Mouse (Mus musculus) brain, embryonic 18.5 days (tissue): ENCODE data around the gene Cwc27.

Experiments used
- DNase-seq: peaks from one replicate; pipeline ENCODE4 v3.0.0-alpha.2; 2012; ENCODE audit warnings: low read depth, low spot score

Gene Cwc27

DNA sequence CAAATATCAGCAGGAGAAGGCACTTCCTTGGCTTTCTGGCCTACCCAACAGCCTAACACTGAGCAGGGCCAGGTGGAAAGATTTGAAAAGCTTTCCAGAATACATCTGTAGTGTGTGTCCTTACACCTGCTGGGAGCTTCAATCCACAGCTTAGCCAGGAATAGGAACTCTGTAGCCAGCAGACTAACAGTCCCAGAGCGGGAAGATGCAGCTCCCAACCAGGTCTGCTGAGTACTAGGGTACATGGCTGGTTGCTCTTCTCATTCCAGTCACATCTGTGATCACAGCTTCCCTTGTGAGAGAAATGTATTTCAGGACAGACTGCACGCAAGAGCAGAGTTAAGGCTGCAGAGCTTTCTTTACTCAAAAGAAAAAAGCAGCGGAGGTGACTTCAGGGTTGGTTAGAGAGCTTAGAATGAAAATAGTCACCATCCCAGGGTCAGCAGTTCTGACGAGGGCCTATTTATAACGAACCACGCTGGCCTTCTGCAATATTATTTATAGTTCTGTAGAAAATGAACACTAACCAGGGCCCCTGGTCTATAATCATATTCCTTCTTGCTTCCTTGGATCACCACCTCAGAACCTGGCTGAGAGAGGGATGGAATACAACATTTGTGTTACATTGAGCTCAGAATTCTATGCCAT, 171.0 kb downstream of the Cwc27 start:
- DNase-seq = no peak

DNA sequence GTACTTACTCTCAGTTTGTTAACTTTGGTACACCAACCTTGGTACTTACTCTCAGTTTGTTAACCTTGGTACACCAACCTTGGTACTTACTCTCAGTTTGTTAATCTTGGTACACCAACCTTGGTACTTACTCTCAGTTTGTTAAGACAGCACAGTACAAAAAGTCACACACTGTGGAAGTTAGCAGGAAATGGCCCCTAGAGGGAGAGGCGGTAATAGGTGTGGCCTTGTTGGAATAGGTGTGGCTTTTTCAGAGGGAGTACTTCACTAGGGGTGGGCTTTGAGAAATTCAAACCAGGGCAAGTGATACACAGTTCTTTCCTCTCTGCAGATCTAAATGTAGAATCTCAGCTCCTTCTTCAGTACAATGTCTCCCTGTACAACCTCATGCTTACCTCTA, 172.8 kb downstream of the Cwc27 start:
- DNase-seq = no peak

DNA sequence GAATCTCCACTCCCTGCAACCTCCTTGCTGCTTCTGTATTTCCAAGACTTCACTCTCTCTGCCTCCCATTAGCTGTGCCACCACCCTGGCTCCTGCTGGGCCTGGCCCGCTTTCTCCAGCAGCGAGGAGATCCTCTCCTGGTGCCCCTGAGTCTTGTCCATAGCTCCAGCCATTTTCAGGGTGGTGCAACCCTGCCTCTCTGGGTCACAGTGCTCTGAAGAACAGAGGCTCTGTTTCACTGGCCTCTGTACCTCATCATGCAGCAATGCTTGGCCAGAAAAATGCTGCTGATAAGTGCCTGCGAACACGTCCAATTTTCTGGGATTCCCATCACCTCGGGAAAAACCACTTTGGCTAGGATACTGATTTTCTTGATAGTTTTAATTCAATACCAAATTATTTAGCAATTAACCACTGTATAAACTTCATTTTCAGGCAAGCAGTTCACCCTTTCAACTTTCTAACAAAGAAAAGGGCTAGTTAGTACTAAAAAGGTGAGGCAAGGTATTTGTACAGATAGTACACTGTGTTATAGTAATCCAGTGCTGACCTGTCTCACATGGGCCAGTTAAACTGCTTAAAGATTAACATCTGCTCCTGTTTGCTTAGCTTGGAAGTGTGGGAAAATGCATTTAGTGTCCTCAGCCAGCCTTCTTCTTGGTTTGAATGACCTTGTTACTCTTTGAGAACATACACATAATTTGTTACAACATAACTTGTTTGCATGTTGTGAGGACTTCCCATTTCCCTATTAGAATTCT, 176.1 kb downstream of the Cwc27 start:
- DNase-seq = no peak

DNA sequence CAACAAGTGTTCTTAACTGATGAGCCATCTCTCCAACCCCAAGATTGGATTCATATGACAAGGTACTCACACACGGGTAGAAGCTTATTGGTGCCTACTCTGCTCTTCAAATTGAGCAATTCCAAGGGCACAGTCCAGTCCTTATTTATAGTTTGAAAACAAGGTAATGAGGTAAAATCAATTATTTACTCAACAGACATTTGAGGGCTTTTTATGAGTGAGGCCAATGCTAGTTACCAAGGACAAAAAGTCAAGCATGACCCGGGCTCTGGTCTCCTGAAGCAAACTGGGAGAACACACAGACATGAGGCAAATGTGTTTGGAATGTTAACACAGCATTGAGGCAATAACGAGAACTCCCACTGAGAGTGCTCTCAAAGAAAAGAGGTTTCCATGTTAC, 178.0 kb downstream of the Cwc27 start:
- DNase-seq = no peak

DNA sequence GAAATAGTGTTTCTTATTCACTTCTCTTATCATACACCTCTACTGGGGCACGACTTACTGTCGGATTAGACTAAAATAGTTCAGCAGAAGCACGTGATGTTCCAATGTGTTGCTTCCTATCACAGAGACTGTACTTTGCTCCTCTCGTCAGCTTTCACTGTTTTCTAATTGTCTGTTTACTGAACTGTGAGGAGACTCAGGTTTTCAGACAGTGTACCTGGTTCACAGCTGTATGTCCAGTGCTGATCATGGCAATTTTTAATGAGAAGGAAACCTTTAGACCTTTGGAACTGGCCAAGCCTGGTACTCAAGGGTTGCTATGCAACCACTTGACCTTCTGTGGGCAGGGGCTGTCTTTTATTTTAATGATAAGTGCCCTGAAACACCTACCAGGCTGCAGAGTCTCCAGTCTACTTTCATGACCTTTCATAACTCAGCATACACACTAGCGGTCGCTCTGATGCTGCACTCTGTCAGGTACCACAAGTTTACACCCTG, 180.9 kb downstream of the Cwc27 start:
- DNase-seq = no peak

DNA sequence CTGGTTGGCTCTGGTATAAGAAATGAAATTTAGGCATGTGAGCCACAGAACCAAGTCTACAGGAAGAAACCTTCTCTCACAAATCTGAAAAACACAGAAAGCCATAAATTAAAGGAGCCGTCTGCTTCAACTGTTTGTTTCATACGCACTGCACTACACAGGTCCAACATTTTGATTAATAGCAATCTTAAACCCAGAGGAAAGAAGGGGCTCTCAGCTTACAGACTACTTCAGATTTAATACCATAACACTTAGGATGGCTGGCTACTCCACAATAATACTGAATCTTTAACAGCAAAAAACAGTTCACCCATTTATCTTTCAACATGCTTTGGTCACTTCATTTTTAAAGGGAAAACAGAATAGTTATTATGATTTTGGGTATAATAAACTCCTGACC, 182.2 kb downstream of the Cwc27 start:
- DNase-seq = no peak

DNA sequence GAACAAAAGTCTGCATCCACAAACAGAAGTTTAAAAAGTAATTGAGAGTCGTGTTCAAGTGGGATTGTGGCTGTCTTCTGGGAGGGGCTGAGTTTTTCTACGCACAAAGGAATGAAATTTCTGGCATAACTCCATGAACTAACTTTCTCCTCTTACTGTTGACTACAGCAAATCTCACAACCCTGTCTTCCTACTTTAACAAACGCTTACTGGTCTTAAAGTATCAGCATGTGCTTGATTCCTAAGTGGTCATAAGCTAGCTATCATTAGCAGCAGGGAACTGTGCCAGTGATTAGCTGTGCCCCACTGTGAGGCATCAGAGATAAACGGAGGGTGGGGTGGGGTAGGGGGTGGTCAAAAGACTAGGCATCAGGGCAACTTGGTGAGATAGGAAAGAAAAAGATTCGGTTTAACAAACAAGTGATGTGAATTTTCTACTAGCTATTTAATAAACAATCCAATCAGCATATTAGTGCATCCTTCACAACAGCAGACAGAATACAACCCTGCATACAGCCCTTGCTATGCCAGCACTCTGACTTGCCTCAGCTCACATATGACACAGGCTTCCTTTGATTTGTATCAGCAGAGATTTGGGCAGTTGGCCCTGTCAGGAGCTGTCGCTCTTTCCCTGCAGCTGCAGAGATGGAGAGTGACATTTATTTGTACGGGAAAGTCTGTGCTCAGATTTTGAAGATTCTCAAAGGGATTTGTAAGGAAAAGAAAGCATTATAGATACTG, 184.3 kb downstream of the Cwc27 start:
- DNase-seq = no peak

DNA sequence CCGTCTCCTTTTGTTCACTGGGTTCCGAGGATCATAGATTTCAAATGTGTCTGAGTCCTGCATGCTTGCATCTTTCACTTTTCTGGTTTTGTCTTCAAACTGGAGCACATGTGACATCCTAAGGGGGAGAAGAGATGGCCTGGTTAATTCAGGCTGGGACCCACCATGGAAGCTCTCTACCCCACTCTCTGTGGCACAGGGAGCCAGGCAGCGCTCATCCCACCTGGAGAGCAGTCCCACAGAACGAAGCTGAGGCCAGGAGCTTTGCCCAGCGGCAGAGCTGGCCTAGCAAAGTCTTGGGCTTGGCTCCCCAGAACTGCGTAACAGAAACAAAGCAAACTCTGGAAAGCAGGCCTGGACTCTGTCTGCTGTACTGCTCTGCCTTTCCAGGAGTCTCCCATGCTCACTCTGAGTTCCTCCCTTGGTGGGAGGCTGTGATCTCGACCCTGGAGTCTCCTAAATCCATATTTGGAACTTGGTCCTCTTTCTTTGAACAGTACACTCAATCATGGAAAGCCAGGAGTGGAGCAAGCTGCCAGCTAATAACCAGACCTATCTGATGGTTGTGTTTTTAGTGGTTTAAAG, 185.2 kb downstream of the Cwc27 start:
- no peak for DNase-seq

DNA sequence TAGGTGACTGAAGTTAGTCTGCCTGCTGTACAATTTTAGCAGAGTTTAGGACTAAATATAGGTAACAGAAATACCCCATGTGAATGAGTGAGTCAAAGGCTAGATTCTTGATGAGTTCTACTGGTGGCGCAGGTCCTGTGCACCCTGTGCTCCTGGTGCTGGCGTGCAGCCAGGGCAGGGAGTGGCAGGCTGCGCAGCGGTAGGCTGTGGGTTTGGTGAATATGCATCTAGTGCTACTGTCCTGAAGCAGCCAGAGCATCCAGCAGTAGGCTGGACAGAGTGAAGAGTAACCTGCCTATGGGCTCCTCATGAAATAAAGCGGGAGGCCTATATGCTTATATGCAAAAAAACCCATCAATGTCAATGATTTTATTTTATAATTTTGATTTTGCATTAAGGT, 186.1 kb downstream of the Cwc27 start:
- DNase-seq = no peak

DNA sequence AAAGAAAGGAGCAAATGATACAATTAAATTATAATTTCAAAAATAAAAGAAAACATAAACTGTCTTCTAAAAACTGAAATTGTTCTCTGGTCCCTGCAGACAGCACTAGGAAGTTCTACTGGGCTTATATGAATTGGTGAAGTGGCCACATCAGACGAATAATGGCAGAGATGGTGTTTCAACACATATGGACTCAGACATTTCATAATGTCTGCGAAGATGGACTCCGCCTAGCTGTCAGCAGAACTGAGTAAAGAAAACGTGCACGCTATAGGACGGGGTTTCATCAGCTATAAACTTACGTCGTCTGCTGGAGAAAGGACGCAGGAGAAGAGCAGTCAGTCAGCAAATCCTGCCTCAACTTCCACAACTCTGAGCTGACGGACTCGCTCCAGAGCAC, 187.3 kb downstream of the Cwc27 start:
- DNase-seq = no peak

DNA sequence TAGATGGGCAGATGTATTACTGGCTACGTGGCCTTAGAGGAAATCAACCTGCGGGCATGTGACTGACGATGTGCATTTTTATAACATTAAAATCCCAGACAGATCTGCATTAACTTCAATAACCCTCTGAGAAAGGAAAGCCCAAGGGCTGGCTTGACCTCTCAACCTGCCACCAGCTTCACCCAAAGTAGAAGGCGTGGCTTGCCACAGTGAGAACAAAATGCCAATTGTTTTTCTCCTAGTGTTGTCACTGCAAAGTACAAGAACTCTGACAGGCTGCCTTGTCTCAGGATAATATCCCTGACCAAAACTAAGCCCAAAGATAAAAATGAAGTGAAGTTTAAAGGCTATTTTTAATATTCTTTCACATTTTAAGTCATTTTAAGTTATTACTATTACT, 188.9 kb downstream of the Cwc27 start:
- DNase-seq = no peak

DNA sequence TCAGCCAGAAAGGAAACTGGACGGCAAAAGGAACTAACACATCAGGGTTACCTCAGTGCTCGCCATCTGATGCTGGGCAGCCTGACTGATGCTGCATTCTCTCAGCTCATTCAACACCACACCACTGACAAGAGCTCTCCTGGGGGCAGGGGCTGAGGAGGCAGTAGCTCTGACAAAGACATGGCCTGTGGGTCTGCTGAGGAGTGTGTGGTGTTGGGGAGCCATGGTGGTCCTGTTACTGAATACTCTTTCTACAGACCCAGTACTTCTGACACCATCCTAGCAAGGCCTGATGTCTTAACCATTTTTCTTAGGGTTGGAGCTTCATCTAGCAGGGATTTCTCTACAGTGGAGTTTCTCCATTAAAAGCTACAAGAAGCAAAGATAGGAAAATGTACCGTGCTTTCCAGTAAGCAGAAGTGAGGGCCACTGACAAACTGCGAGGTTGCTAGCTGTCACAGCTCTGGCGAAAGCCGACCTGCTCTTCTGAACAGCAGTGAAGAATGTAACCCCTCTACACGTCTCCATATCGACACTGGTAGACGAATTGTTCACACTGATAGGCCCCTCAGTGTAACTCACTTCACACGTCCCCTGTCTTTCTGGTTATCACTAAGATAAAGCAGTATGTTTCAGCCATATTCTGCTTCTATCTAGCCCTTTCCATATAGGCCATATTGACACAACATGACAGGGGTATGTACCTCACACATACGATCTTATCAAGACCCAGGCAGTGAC, 189.6 kb downstream of the Cwc27 start:
- DNase-seq = no peak

DNA sequence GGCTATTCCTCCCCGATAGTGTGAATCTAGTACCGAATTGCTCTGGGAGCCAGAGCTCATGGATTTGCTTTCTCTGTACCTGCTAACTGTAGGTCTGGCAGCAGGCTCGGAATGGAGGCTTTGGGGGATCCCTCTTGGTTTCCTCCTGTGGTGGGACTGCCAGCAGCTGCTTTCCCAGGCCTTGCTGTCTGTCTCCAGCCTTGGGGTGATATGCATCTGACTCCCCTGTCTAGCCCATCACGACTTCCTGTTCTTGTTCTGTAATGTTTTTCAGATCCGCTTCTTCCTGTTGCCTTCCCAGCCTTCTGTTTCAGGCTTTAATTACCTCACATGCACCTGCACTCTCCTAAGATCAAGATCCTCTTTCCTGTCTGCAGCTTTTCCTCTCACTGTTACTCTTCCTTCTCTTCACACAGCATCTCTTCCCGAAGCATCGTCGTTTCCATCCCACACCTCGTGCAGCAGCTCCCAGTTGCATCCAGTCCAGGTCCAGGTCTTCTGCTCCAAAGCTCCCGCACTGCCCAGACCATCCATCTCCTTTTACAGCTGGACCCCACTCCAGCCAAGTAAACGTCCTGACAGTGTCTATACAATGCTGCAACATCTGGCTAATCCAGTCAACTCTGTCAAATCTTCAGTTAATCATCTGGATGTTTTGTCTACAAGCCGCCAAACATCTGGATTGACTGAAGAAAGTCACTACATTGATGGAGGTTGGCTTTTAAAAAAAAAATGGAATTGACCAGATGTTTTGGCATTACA, 193.6 kb downstream of the Cwc27 start:
- DNase-seq = no peak

DNA sequence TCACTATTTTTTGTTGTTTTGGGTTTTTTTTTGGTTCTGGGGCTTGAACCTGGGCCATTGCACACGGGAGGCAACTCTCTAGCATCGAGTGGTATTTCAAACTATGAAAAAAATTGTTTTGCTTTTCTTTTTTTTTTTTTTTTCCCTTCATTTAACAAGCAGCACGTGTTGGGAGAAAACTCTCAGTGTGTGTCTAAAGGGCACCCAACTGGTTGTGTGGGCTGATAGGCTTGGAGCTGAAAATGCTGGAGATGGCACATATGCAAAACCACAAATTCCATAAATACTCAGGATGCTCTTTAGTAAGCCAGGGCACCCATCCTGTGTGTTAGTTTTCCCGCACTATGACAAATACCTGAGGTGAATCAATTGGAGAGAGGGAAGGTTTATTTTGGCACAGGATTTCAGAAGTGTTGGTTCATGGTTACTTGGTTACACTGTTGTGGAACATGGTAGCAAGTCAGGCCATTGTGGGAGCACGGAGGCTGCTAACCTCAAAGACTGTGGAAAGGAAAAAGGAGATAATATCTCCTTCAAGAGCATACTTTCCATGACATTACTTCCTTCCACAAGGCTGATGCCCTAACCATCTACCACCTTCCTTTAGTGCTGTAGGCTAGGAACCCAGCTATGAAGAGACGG, 194.7 kb downstream of the Cwc27 start:
- DNase-seq = no peak

DNA sequence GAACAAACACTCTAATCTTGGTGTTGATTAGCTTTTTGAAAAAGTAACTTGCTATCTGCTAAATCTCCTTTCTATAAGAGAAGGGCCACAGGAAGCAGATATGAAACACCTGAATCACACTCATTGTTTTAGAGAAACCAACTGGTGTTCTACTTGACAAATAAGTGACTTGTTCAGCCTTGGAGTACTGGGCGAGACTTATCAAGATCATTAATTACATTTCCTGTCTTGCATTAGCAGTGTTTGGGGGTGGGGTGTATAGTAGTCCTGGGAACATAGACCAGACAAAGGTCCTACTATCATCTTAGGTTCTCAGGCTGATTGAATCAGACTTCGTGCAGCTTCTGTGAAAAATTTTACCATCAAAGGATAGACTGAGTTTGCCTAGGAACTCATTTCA, 196.5 kb downstream of the Cwc27 start:
- no peak for DNase-seq

DNA sequence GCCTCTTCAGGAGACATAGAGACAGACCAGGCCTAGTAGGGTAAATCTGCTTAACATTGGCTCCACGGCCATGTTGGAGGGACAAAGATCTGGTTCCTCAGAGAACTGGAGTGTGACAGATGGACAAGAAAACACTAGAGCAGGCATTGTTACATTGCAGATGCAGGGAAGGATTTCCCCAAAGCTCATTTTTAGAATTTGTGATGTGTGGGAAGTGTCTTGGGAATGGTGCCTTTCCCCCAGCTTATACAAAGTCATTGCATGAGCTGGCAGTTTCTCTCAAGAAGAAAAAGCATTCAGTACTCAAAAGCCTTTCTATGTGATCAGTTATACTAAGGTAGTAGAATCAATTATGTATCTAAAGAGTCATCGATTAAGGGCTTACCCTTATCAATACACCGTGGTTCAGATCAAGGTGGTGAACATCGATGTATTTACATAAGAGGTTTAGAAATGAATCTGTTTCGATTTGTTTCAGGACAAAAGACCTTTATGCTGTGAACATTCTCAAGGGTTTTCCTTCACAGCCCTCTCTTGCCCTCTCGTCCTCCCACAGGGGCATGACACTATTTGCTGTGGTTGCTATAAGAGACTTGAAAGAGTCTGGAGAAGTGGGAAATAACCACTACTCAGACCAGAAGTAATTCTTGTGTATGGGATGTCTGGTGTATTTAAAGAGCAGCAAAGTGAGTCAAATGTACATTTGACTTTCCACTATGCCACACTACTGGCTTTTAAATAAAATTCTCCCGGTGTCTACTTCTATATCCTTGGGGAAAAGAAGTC, 197.2 kb downstream of the Cwc27 start:
- DNase-seq = no peak

DNA sequence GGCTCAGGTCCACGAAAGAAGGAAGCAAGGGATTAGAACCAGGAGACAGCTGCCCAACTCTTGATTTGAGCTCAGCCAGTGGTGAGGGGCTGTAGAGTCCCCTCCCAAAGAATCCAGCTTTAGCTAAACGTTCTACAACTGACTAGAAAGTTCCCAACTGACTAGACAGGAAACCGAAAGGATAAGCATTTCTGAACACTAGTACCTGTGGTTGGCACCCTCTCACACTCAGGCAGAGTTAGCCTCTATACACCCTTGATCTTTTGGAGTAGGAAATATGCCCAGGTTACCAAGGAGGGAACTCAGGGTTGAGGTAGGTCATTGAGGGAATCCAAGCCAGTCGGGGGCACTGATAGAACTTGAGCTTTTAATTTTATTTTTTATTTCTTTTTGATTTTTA, 199.7 kb downstream of the Cwc27 start:
- DNase-seq = no peak

DNA sequence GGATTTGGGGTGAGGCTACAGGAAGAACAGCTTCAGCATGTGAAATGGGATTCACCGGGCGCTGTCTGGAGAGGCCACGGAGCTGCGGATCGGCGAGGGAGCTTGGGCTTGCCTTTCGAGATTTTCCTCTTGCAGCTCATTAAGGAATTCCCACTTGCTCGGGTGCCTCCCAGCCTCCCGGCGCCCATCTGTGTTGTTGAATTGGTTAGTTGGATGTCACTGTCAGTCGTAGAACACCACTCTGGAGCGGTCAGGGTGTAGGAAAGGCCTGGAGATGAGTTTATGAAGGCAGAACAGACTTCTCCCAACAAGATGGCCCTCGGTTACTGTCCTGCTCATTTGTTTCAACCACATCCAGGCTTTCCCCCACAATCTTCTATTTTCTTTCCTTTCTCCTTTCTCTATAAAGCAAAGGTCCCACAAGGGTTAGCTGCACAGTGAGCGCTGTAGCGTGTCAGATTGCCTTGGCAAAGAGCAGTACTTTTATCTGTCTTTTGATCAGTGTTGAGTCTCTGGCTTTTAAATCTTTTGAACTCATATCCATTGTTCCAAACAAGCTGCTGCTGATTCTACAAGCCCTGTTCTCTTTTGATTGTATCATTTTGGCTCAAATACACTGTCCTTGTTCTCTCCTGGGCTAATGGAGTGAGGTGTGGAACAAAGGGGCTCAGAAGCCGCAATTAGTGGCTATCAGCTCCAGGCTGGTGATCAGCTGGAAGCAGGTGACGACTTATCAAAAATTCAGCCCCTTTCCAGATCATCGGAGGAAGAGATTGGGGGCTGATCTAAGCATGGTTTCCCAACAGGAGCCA, 200.7 kb downstream of the Cwc27 start:
- DNase-seq = no peak

DNA sequence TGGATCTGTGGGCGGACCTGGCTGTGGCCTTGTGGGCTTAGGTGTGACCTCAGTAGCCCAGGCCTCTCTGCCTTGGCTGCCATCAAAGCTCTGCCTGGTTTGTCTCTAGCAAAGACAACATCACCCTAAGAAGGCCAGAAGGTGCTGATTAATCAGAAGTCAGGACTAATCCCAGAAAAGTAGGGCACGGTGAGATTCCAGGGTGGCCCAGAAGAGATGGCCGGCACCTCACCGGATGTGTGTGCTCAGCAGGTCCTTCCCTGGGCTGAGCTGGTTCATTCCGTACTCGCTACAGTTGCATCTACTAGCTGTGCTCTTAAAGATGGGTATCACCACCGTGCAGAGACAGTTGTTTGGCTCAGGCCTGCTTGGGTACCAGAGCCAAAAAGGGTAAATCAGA, 201.8 kb downstream of the Cwc27 start:
- no peak for DNase-seq
